Mouse (Mus musculus): Measurements from ENCODE around the gene Drp2. TPM values are rescaled to one million over a fixed set of nuclear protein-coding genes. Genes with fewer than 3 reads are reported as not detected.

Drp2 gene
- polyA plus RNA-seq (2015; fragmentation: Nextera tagmentation; extraction: Ambion mirVana) = 14.2 and 16.8 TPM in 2 replicates

DNA sequence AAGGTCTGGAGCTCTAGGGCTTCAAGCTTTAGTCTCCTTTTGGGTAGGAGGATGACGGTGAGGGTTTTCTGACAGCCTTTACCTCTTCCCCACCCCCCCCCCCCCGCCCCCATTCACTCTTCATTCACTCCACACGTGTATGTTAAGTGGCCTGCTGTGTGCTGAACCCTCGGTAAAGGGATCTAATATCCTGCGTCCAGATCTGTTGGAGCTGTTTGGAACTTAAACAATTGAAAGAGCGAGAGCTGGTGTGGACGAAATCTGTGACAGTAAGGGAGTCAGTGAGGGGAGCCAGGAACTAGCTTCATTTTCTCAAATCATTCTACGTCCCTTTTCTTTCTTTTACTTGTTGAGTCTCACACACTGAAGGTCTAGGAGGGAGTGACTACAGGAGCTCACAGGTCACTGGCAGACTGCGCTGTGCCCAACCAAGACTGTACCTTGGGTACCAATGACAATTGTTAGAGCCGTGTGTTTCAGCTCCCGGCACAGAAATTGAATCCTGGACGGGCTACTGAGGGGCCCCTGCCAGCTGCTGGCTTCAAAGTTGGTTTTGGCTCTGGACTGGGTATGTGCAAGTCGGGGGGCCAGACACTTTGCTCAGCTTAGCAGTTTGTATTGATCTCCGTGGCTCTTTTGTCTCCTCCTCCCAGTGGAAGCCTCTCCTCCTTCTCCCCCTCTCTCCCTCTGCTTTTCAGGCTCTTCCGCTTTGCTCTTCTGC lies at the start of gene Drp2:
Drp2 (plus strand) TSS at position 689 of the 721 bp plus-strand sequence.
- Histone ChIP-seq H3K9ac (replicated peaks) (peak within 1 kb of the TSS; percentile 50), H3K4me2 (replicated peaks) (peak within 1 kb of the TSS; percentile 59), H3K36me3 (no peaks in the 10 kb centered on the region), H3K27me3 (no peaks in the 10 kb centered on the region), H3K27ac (replicated peaks) (peak within 1 kb of the TSS; percentile 82), H3K4me3 (peak within 1 kb of the TSS; percentile 45), H3K9me3 (no peaks in the 10 kb centered on the region), H3K4me1 (no peaks in the 10 kb centered on the region)
- peak; percentile 81 for ATAC-seq (replicated peaks)
- WGBS = 29% methylated on average over 15 of the region's 15 CpGs

DNA sequence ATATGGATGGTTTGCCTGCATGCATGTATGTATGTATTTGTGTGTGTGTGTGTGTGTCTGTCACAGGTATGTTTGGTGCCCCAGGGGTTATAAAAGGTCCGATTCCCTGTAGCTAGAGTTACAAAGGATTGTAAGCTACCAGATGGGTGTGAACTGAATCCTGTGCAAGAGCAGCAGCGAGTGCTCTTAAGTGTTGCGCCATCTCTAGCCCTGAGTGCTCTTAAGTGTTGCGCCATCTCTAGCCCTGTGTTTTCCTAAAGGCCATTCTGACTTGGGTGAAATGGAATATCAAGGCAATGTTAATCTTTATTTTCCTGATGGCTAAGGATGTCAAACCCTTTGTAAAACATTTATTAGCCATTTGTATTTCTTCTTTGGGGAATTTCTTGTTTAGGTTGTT lies 45.0 kb upstream of the Drp2 start:
- Histone ChIP-seq H3K4me2 (replicated peaks) (no peak overlapping the region), H3K9ac (replicated peaks) (no peak overlapping the region), H3K27ac (replicated peaks) (no peak overlapping the region), H3K4me1 (no peaks in the 10 kb centered on the region), H3K4me3 (no peak overlapping the region), H3K36me3 (no peaks in the 10 kb centered on the region), H3K9me3 (no peaks in the 10 kb centered on the region), H3K27me3 (no peaks in the 10 kb centered on the region)
- 88% methylated on average over 4 of the region's 4 CpGs for WGBS
- ATAC-seq (replicated peaks) = no peak

DNA sequence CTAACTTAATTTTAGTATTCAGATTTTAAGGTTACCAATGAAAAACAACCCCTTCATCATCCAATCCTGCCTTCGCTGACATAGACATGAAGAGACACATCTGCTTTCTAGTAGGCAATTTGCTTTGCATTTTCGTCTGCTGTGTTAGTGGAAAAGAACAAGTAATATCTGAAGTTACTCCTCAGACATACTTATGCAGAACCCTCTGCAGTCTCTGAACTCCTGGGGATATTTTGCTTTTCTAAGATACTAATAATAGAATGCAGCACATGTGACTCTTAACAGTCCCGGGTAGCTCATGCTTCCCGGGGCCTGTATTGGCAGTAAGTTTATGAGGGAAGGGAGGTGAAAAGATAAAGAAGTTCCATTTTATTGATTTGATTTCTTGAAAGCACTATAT lies 42.2 kb upstream of the Drp2 start:
- H3K4me3 ChIP-seq = no peak overlapping the region
- no peak overlapping the region for H3K9ac ChIP-seq (replicated peaks)
- H3K9me3 ChIP-seq = no peaks in the 10 kb centered on the region
- ATAC-seq (replicated peaks) = no peak
- WGBS = 89% methylated on average over 4 of the region's 4 CpGs
- no peaks in the 10 kb centered on the region for H3K4me1 ChIP-seq
- H3K4me2 ChIP-seq (replicated peaks) = no peak overlapping the region
- H3K36me3 ChIP-seq = no peaks in the 10 kb centered on the region
- H3K27me3 ChIP-seq = no peaks in the 10 kb centered on the region
- H3K27ac ChIP-seq (replicated peaks) = no peak overlapping the region

DNA sequence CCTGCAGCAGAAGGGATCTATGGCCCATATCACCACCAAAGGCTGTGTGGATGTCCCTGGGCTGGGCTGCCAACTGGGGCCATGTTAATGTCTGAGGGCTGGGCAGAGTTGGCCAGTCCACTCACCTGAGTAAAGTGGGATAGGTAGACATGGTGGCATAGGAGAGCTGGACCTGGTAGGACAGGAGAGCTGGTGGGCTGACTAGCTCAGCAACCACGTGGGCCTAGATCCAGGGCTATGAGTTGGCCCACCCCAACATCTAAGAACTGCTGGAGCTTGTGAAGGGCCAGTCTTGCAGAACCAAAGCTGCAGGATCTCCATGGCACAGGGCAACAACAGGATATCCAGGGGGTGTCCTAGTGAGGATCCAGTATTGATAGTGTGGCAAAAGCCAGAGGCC lies 38.9 kb upstream of the Drp2 start:
- no peaks in the 10 kb centered on the region for H3K36me3 ChIP-seq
- WGBS = 80% methylated on average over 1 of the region's 1 CpGs
- no peak overlapping the region for H3K4me2 ChIP-seq (replicated peaks)

DNA sequence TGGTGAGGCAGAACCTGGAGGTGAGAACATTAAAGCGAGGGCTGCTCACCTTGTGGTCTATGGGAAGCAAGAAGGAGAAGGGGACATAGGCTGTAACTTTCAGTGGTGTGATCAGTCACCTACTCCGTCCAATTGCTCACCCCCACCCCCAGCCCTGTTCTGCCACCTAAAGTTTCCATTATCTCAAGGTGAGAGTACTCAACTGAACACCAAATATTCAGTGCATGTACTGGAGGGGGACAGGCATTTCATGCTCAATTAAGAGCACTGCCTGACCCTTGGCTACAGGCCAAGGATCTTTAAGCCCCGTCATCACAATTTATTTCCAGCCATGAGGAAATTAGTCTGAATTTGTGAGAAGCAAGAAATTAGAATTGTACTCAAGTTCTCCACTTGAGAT lies 37.8 kb upstream of the Drp2 start:
- no peak for ATAC-seq (replicated peaks)
- H3K27me3 ChIP-seq = no peaks in the 10 kb centered on the region
- no peak overlapping the region for H3K4me2 ChIP-seq (replicated peaks)
- WGBS = 70% methylated on average over 3 of the region's 3 CpGs
- no peak overlapping the region for H3K27ac ChIP-seq (replicated peaks)
- H3K36me3 ChIP-seq = no peaks in the 10 kb centered on the region
- H3K4me1 ChIP-seq = no peaks in the 10 kb centered on the region
- H3K9me3 ChIP-seq = no peaks in the 10 kb centered on the region
- no peak overlapping the region for H3K4me3 ChIP-seq
- no peak overlapping the region for H3K9ac ChIP-seq (replicated peaks)

More for the DNA sequence above, 38.9 kb upstream of the Drp2 start:
- no peak overlapping the region for H3K27ac ChIP-seq (replicated peaks)
- no peaks in the 10 kb centered on the region for H3K4me1 ChIP-seq
- H3K27me3 ChIP-seq = no peaks in the 10 kb centered on the region
- no peak overlapping the region for H3K9ac ChIP-seq (replicated peaks)
- no peak overlapping the region for H3K4me3 ChIP-seq
- ATAC-seq (replicated peaks) = no peak
- no peaks in the 10 kb centered on the region for H3K9me3 ChIP-seq

DNA sequence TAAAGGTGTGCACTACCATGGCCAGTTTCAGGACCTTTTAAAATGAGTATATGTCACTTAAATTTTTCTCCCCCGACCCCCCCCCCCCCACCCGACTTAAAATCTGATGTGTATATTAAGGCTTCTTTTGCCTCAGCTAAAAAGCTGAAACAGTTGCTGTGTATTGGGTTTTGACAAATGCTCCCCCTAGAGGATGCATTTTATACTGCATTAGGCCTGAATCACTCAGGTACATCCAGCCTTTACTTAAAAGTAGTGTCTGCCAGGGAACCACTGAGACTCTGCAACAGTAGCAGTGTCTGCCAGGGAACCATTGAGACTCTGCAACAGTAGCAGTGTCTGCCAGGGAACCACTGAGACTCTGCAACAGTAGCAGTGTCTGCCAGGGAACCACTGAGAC lies 33.1 kb upstream of the Drp2 start:
- Histone ChIP-seq H3K9ac (replicated peaks) (no peak overlapping the region), H3K4me3 (no peak overlapping the region), H3K36me3 (no peaks in the 10 kb centered on the region), H3K4me1 (no peaks in the 10 kb centered on the region), H3K27me3 (no peaks in the 10 kb centered on the region), H3K4me2 (replicated peaks) (no peak overlapping the region), H3K9me3 (no peaks in the 10 kb centered on the region), H3K27ac (replicated peaks) (no peak overlapping the region)
- no peak for ATAC-seq (replicated peaks)
- 6% methylated on average over 2 of the region's 2 CpGs for WGBS

DNA sequence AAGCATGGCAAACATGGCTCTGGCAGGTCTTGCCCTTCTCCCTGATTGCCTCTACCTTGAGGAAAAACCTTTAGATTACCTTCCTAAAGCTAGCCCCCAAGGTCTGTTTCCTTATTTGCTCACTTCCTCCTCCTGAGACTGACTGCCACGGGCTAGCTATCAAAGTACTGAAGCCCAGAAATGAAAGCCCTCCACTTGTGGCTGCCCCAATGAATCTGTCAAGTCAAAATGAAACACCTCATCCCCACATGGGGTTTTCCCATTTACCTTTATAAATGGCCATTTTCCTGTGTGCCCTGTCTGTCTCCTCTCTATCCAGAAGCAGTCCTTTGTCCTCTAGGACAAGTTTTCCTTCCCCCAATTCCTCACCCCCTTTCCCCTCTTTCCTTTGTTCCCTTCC lies 30.2 kb upstream of the Drp2 start:
- no peak overlapping the region for H3K4me3 ChIP-seq
- WGBS = 68% methylated on average over 1 of the region's 1 CpGs
- no peaks in the 10 kb centered on the region for H3K27me3 ChIP-seq
- H3K36me3 ChIP-seq = no peaks in the 10 kb centered on the region
- H3K9me3 ChIP-seq = no peaks in the 10 kb centered on the region
- H3K4me2 ChIP-seq (replicated peaks) = no peak overlapping the region
- no peaks in the 10 kb centered on the region for H3K4me1 ChIP-seq
- no peak overlapping the region for H3K9ac ChIP-seq (replicated peaks)
- no peak for ATAC-seq (replicated peaks)
- H3K27ac ChIP-seq (replicated peaks) = no peak overlapping the region

DNA sequence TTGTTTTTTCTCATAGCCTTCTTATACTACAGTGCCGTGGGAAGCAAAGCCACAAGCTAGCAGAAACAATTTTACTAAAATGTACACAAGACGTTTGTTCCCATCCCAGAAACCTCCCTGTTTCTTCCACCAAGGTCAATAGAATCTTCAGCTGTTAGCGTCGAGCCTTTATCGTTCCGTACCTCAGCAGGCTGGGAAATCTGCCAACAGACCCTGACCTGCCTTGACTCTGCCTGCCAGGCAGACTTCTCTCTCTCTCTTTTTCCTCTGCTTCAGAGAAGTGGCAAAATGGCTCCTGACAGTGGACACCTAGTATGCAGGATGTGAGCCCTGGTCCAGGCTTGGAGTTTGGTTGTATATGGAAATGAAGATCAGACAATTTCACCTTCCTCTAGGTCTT lies 19.5 kb upstream of the Drp2 start:
- H3K27ac ChIP-seq (replicated peaks) = no peak overlapping the region
- H3K4me2 ChIP-seq (replicated peaks) = no peak overlapping the region
- no peak overlapping the region for H3K9ac ChIP-seq (replicated peaks)
- H3K36me3 ChIP-seq = no peaks in the 10 kb centered on the region
- ATAC-seq (replicated peaks) = no peak
- 76% methylated on average over 6 of the region's 6 CpGs for WGBS
- H3K9me3 ChIP-seq = no peaks in the 10 kb centered on the region
- no peaks in the 10 kb centered on the region for H3K4me1 ChIP-seq
- no peaks in the 10 kb centered on the region for H3K27me3 ChIP-seq
- H3K4me3 ChIP-seq = no peak overlapping the region

DNA sequence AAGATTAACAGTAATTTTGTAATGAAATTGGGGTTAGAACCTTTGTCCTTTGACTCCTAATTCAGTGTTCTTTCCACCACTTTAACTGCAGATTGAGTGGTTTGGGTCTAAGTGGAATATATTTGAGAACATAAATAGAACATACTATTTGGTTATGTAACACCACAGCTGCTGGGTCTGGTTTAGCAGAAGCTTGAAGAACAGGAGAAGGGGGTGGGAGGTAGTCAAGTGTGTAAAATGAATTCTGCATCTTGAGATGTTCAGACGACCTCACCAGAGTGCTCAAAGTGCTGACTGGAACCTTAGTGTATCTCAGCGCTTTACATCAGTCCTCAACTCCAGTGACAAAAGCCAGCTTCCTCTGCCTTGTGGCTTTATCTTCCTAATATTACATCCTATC lies 5.4 kb upstream of the Drp2 start:
- Histone ChIP-seq H3K27ac (replicated peaks) (no peak overlapping the region), H3K4me2 (replicated peaks) (no peak overlapping the region), H3K9ac (replicated peaks) (no peak overlapping the region), H3K9me3 (no peaks in the 10 kb centered on the region), H3K36me3 (no peaks in the 10 kb centered on the region), H3K4me1 (no peaks in the 10 kb centered on the region), H3K4me3 (no peak overlapping the region), H3K27me3 (no peaks in the 10 kb centered on the region)
- ATAC-seq (replicated peaks) = no peak
- 57% methylated on average over 2 of the region's 2 CpGs for WGBS

DNA sequence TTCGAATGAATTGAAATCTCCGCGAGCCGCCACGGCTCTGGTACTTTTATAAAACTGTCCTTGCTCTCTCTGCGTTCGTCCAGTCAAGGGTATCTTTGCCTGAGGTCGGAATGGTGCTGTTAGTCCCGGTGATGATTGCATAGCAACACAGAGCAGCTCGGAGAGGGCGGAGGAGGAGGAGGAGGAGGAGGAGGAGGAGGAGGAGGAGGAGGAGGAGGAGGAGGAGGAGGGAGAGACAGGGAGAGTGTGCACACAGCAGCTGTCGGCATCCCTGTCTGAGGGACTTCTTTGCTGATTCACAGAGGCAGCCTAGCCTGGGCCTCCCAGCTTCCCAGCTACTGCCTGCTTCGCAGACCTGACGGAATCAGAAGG lies 219 bp downstream of the Drp2 start:
- Histone ChIP-seq H3K9me3 (no peaks in the 10 kb centered on the region), H3K4me2 (replicated peaks) (peak overlapping the region; percentile 59), H3K4me3 (peak overlapping the region; percentile 45), H3K27ac (replicated peaks) (peak overlapping the region; percentile 82), H3K27me3 (no peaks in the 10 kb centered on the region), H3K4me1 (no peaks in the 10 kb centered on the region), H3K36me3 (no peaks in the 10 kb centered on the region), H3K9ac (replicated peaks) (peak overlapping the region; percentile 50)
- WGBS = 29% methylated on average over 12 of the region's 14 CpGs
- peak; percentile 82 for ATAC-seq (replicated peaks)

DNA sequence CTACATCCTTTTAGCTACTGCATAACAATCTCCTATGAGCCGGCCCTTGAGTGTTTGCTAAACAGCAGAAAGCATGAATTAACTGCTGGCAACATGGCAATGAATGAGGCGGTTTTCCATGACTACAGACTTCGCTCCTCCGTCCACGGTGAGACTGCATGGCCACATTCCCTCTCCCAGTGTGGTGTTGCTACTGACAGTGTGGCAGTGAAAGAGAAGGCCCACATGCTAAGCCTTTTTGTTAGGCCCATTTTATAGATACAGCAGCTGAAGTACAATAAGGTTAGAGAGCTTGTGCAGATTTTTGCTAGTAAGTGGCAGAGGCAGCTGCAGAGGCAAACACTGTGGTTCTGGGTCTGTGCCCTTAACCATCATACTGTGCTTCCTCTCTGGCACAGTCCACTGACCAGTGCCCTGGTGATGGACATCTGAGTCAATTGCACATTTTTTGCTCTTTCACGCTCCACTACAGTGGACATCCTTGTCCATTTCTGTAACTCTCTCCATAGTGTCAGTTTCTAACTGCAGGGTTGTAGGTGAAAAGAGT lies 5.1 kb downstream of the Drp2 start:
- WGBS = 70% methylated on average over 6 of the region's 6 CpGs
- Histone ChIP-seq H3K36me3 (no peaks in the 10 kb centered on the region), H3K4me2 (replicated peaks) (no peak overlapping the region), H3K9me3 (no peaks in the 10 kb centered on the region), H3K9ac (replicated peaks) (no peak overlapping the region), H3K4me3 (no peak overlapping the region), H3K27me3 (no peaks in the 10 kb centered on the region), H3K4me1 (no peaks in the 10 kb centered on the region), H3K27ac (replicated peaks) (no peak overlapping the region)
- ATAC-seq (replicated peaks) = no peak

DNA sequence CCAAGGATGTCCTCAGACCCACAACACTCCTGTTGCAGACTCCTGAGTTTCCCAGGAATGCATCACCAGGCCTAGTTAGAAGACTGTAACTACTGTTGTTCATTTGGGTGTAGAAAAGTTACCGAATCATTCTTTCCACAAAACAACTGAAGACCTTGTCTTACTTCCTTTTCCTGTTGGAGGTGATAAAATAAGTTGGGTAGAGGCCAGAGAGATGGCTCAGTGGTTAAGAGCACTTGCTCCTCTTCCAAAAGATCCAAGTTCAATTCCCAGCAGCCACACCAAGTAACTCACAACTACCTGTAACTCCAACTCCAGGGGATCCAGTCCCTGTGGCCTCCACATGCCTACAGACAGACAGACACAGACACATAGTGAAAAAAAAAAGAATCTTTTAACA lies 7.7 kb downstream of the Drp2 start:
- Histone ChIP-seq H3K4me2 (replicated peaks) (no peak overlapping the region), H3K9me3 (no peaks in the 10 kb centered on the region), H3K27me3 (no peaks in the 10 kb centered on the region), H3K9ac (replicated peaks) (no peak overlapping the region), H3K4me1 (no peaks in the 10 kb centered on the region), H3K4me3 (no peak overlapping the region), H3K36me3 (no peaks in the 10 kb centered on the region), H3K27ac (replicated peaks) (no peak overlapping the region)
- 91% methylated on average over 1 of the region's 1 CpGs for WGBS
- ATAC-seq (replicated peaks) = no peak

DNA sequence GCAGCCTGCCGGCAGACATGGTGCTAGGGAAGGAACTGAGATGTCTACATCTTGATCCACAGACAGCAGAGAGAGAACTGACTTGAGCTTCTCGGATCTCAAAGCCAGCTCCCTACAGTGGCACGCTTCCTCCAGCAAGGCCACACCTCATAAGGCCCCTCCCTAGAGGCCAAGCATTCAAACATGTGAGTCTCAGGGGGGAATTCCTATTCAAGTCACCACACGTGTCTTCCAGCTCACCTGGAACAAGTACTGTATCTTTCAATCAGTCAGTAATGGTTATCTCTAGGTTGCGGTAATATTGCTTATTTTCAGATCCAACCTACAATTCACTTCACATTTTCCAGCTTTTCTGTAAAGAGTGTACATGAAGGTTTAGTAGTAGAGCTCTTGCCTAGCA lies 15.7 kb downstream of the Drp2 start:
- Histone ChIP-seq H3K36me3 (no peaks in the 10 kb centered on the region), H3K9ac (replicated peaks) (no peak overlapping the region), H3K27me3 (no peaks in the 10 kb centered on the region), H3K27ac (replicated peaks) (no peak overlapping the region), H3K9me3 (no peaks in the 10 kb centered on the region), H3K4me2 (replicated peaks) (no peak overlapping the region), H3K4me3 (no peak overlapping the region), H3K4me1 (no peaks in the 10 kb centered on the region)
- 92% methylated on average over 5 of the region's 5 CpGs for WGBS
- no peak for ATAC-seq (replicated peaks)
